Mouse (Mus musculus) right cerebral cortex, postnatal 25 days (tissue): ENCODE measurements around the gene Ankrd13a.

Experiments
- DNase-seq: peaks from one replicate; pipeline ENCODE4 v3.0.0; 2022

Ankrd13a gene

DNA sequence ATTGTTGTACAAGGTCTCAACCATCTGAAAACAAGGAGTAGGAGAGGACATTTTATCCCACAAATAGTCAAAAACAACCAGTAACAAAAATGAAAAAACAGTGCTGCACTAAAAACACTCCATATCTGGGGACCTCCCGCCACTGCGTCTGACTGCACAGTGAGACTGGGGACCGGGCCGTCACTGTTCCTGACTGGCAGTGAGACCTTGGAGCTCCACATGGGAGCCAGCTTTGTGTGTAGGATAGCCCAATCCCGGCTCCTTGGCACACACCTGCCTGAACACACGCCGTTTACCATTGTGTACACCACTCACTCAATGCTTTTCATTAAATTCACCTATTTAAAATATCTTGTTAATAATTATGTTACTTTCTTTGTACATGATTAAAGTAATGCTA, 7.3 kb upstream of the Ankrd13a start:
- no peak for DNase-seq

DNA sequence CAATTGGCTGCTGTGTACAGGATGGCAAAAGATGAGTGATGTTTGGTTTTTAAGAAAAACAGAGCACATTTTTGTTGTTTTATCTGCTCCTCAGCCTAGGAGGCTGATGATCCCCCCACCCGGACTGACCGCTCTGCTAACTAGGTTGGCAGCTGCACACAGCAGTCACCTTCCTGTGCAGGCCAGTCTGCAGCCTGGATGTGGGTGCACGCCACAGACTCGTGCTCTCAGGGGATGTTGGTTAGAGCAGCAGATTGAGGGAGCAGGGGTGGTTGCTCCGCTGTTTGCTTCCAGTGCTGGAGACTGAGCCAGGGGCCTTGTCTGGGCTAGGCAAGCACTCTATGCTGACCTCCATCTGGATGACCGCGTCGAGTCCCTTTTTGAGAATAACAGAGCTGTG, 4.7 kb upstream of the Ankrd13a start:
- no peak for DNase-seq

DNA sequence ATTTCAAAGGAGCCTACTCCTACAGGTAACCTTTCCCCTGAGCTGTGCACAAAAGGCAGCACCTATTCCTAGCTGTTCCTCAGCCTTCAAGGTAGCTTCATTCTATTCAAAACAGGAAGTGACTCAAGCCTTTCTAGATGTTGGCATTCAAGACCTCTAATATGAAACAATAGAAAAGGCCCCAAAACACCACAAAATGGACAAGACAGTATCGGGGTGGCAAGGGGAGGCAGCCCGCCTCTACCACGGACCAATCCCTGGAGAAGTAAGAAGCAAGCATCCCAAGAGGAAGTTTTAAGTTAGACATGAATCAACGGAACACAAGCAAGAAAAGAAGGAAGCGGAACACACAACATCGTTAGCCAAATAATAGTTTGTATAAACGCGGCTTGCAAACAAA, 2.7 kb upstream of the Ankrd13a start:
- DNase-seq = no peak

DNA sequence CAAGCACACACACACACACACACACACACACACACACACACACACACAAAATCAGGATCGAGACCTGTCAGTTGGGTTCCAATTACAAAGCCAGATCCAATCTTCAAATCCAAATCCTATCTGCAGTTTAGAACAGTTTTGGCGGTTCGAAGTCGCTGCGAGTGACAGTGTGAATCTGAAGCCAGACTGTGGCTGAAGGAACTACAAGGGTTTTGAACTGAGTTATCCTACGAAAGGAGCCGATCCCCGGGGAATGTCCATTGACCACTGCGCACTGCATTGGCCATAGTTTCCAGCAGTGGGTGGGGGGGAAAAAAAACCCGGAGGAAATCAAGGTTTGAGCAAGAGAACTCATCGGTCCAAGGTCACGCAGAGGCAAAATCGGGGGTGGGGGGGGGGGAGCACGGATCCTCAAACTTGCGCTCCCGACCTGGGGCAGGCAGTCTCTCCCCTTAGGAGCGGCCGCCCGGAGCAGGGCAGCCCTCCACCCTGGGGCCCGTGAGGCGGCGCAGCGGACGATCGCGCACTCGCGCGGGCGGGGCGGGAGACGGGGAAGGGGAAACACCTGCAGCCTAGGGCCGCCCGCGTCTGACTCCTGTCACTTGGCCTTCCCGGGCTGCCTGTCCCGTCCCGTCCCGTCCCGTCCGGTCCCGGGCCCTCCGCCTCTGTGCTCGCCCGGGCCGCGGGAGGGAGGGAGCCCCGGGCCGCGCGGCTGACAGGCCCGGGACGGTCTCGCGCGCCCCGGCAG, 1.8 kb upstream of the Ankrd13a start:
- DNase-seq = peak; percentile 37

DNA sequence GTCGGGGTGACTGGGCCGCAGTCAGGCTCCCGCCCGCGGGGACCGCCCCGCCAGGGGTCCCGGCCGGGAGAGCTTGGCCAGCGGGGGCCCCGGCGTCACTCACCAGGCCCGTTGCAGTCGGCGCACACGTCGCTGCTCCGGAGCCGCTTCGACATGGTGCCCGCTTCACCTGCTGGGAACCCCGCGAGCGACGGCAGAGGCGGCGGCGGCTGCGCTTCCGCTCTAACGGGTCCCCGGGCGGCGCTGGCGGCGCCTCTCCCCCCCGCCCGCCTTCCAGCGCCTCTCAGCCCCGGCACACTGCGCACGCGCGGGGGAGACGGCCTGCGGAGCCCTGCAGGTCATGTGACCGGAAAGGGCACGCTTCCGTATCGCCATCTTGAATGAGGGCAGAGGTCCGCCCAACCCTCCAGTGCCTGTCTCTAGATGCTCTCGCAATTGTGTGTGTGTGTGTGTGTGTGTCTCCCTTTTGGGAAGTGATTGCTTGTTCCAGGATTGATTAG, 1.2 kb upstream of the Ankrd13a start:
- peak; percentile 97 for DNase-seq

DNA sequence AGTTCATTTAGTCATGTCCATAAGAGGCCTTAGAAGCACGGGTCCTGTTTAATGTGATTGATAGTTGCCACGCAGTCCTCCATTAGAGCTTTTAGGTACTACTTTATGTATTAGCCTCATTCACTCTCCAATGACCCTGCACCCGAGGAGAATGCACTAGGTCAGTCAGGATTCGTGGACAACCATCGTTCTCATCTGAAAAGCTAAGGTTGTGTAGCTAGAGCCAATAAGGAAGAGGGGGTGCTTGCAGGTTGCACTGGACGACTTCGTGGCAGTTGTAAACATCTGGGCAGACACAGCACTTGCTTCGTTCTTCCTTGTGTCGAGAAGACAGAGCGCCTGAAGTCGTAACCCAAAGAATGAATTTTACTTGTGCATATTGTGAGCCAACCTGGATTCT, 697 bp upstream of the Ankrd13a start:
- DNase-seq = peak; percentile 34

DNA sequence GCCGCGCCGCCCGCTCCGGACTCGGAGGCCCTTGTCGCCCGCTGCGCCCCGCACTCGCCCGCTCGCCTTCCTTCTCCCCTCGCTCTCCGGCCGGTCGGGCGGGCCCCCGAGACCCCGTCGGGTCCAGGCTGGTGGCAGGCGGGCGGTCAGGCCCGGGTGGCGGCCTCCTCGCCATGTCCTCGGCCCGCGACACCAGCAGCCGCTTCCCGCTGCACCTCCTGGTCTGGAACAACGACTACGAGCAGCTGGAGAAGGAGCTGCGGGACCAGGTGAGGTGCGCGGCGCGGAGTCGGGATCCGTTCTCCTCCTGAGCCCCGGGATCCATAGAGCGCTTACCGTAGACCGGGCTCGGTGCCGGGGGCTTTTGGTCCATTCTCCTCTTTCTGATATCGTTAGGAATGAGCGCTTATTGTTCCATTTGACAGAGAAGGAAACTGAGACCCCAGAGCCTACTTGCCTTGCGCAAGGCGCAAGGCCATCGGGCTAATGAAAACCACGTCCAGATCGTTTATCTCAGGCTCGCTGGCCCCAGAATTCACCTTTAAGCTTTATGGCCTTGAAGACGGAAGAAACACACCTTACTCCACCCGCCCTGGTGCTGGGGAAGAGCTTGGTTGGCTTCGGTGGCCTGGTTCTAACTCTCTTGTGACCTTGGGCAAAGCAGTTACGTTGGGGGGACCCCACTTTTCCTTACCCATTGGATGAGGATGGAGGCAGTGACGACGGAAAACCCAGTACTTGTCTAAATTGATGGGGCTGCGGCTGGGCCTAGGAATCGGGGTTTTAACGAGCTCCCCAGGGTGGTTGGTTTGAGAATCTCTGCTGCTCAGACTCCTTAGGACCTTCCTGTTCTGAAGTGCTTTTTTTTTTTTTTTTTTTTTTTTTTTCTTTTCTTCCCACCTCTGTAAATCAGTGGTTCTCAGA, 841 bp downstream of the Ankrd13a start, which contains the start of gene Git2:
TSS of gene Git2 (minus strand) at position 462 of the 924 bp plus-strand sequence.
- no peak for DNase-seq

DNA sequence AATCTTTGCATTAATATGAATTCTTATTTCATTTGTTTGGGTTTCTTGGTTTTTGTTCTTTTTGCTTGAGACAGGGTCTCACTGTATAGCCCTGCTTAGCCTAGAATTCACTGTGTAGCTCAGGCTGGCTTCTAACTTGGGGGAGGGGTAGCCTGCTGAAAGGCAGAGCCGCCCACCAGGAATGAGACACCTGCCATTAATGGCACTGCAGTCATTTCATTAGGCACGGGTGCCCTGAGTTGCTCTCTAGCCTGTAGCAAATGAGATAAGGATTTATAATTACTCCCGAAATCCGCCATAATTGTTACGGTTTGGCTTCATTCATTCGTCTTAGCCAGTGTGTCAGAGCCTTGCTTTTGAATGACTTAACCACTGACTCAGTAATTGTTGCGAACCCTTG, 1.7 kb downstream of the Ankrd13a start:
- DNase-seq = no peak

DNA sequence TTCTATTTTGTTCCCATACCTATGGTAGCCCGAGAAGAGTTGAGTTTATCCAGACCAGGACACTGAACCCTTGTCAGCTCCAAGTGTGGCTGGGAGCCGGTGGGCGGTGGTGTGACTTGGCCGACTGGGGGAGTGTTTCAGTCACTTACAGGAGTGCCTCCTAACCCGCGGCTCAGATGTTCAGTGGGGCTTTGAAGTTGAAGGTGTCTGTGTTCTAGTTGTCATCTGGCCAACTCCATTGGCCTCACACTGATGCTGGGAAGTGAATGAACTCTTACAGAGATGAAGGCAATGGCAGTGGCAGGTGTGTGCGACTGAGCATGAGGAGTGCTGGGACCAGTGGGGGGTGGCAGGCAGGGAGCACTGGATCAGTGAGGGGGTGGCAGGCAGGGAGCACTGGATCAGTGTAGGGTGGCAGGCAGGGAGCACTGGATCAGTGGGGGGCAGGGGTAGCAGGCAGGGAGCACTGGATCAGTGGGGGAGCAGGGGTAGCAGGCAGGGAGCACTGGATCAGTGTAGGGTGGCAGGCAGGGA, 5.5 kb downstream of the Ankrd13a start:
- DNase-seq = no peak

DNA sequence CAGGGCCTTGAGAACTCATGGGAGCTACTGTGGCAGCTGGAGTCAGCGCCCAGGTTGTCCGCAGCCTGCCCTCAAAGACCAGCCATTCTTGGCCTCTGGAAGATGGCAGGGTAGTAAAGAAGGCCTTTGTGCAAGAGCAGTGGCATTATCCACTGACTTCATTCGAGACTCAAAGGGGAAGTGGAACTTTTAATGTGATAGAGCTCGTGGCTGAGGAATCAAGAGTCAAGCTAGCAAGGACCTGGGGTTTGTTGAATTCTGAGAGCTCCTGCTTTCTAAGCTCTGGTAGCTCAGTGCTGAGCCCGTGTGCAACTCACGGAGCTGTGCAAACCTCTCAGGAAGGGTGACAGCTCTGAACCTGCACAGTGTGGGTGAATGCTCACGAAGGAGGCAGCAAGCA, 6.4 kb downstream of the Ankrd13a start:
- no peak for DNase-seq

DNA sequence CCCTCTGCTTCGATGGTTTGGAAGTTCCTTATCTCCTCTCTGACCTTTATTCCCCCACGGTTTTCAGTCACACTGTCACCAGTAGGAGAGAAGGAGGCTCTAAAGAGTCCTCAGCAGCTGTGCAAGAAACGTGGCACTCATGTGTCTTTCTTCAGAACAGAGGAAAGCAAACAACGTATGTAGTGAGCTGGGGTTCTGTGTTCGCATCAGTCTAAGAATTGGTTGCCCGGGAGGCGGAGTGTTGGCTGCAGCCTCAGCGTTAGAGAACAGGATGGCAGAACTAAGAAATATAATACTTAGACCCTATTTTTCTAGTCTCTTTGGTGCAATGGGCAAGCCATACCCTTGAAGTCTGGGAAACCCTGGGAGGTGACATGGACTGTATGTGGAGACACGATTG, 8.5 kb downstream of the Ankrd13a start:
- no peak for DNase-seq

DNA sequence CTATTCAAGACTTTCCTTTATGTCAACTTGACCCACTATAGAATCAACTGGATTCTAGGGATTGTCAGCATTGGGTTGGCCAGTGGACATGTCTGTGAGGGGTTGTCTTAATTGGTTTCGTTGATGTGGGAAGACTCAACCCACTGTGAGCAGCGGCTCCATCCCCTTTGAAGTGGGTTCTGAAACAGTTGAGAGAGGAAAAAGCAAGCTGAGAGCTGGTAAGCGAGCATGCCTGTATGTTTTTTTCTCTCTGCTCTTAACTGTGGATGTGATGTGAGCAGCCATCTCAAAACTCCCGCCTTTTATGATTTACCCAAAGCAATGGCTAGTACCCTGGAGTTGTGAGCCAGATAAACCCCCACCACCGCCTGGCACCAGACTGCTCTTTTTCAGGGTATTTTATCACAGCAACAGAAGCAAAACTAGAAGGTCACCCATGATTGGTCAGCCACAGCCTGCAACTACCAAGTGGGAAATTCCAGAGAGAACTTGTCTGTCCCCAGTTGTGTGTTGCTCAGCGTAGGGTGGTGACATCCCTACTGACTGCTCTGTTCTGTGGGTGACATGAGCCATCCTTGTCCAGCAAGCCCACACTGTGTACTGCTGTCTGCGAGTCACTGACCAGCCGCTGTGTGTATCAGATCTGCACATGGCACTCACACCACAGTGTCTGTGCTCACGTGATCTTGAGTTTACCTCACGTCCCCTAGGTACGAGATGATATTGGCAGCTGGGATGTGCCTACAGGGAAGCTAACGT, 9.1 kb downstream of the Ankrd13a start:
- DNase-seq = no peak

DNA sequence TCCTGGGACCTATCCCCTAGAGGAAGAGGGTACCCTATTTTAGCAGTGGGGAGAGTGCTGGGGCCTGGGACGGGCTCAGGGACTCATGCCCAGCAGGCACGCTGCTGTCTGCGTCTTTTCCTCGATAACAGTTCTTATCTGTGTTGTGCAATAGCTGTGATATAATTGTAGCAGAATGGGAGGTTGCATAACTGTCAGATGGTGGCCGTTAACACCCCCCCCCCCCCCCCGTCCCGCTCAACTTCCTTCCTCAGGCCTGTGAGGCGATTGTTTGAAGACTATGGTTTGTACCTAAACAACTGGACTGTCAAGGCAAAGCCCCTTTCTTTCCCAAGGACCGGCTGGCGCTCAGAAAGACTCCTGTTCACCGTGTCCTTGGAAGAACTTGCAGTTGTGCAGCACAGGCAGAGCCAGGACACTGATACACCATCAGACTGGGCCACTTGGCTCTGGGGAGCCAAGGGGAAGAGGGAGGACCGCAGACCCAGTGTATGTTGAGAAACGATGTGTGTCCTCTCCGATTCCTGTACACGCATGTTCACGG, 10.2 kb downstream of the Ankrd13a start:
- DNase-seq = no peak

DNA sequence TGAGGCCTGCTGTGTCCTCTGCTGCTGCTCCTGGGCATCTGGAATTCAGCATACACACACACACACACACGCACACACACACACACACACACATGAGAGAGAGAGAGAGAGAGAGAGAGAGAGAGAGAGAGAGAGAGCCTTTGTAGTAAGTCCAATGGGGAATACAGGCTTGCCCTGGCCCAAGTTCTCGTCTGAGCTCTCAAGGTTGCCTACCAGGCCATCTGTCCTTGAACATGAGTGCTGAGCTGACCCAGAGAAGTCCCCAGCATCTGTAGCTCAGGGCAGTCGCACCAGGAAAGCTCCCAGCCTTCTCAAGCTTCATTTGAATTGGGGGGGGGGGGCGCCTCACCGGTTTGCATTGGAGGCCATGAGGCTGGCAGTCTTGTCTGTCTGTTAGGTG, 10.7 kb downstream of the Ankrd13a start:
- DNase-seq = no peak

DNA sequence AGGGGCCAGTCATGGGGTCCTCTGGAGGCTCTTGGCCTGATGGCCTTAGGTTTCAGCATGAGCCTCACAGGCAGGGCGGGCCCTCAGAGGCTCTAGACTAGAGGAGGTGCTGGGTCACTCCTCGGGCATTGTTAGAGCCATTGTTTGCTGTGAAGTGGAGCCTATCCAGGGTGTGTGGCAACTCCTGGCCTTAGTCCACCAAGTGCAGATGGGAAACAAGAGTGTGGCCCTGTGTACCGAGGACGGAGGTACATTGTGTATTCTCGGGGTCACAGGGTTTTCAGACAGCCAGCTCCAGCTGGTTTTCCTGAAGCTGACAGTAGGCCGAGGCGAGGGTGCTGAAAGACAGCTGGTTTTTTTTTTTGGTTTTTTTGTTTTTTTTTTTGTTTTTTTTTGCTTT, 18.8 kb downstream of the Ankrd13a start:
- DNase-seq = no peak

DNA sequence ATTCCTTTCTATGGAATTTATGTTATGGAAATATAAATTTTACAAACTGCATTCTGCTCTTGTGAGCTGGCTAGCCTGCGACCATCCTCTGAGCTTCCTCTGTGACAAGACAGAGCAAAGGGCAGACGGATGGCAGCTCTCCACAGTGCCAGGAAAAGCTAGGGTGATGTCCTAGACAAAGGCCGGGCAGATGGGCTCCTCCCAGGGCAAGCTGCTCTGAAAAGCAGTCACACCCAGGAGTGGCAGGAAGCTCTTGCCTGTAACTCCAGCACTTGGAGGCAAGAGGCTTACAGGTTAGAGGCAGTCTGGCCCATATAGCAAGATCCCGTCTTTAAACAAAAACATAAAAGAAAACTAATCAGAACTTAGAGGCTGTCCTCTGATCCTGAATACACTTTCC, 20.1 kb downstream of the Ankrd13a start:
- no peak for DNase-seq

DNA sequence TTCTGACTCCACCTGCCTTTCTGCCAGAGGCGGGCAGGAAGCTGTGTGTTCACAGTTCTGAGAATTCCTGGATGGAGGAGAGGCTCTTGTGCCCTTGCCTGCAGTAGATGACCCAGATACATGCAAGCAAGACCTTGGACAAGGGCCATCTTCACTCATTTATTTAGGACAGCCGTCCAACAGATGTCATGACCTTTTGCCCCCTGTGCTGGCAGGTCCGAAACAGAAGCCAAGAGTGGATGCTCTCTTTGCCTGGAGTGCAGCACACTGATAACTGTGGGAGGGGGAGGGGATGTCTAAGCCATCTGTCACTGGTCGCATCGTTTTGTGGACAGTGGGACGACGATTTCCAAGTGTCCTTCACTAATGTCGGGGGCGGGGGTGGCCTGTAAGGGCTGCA, 20.8 kb downstream of the Ankrd13a start:
- no peak for DNase-seq

DNA sequence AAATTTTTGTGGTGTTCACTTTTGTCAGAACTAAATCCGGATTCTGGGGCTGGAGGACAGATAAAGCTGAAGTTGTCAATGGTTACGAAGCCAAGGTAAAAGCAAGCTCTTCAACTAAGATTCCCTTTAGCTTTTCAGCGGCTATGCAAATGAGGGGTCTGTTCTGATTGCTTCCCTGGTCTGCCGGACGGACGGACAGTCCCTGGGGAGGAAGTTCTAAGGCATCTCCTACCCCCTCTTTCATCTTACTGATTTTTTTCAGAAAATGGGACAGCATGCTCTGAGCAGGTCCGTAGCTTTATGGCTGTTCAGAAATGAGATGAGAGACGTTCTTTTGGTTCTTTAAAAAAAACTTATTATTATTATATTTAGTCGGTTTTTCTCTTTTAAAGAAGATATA, 21.2 kb downstream of the Ankrd13a start:
- no peak for DNase-seq

DNA sequence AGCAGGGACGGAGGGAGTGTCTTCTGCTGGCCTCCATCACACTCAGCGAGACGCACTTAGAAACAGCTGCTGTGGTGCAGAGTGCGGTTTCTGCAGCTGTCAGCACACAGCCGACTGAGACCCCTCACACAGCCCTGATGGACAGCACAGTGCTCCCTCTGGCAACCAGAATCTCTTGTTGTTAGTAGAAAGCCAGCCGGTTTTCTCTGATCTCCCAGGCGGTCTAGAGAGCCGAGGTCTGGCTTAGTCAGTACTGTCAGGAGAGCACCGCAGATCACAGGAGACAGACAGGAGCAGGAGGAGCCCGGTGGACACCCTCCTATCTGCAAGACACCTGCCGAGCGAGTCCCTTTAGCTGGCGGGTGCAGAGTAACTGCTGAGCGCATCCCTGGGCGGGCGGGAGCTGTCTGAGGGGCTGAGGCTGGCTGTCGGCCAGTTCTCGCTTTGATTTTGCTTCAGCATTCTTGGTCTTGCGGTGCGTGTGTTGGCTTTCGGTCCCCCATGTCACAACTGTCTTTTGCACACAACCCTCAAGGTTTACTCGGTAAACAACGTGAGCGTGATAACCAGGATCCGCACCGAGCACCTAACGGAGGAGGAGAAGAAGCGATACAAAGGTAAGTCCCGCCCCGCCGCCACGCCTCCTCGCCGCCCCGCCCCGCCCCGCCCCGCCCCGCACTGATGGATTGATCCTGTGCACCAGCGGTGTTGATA, 22.0 kb downstream of the Ankrd13a start:
- DNase-seq = peak; percentile 31

DNA sequence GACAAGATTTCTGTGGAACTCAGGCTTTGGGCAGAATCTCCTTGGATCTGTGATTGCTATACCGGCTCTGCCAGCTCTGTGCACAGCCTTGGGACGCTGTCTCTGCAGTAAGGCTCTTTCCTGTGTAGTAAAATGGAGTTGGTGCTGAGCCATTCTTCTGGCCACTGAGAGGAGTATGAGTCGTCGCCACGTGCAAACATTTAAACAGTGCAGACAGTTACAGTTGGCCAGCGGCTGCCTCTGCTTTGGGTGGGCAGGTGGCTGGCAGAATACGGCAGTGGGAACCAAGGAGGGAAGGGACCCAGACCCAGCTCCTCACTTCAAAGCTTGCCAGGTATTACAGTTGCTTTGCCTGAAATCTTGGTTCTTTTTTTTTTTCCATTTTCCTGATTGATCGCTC, 22.8 kb downstream of the Ankrd13a start:
- no peak for DNase-seq

DNA sequence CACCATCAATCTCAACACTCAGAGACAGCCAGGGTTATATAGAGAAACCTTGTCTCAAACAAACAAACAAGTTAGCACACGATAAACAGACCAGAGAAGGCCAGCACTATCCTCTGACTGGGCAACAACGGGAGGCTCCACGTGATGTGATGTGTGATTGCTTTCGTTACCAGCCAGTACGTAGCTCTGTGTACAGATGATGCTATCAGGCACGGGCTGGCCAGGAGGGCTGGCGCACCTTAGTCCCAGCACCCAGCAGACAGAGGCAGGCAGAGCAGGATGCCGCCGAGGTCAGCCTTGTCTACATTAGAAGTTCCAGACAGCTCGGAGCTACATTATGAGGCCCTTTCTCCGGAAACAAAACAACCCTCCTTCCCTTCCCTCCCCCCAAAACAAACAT, 25.4 kb downstream of the Ankrd13a start:
- DNase-seq = no peak

DNA sequence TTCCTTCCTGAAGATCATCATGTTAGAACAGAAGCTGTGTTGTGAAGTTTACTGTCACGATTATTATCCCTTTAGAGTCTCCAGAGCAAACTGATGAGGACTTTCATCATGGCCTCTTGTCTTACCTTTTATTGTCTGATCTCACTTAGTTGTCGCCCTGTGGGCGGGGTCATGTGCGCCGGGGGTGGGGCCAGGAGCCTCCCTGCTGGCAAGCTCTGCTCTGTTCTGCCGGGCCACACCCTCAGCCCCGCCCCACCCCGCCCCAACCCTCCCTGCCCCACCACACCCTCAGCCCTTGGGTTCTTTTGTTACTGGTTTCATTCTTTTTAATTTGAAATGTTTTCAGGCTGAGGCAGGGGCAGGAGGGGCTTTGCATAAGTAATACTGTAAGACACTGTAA, 26.6 kb downstream of the Ankrd13a start:
- DNase-seq = no peak
